Mouse (Mus musculus): ENCODE results near the gene Scrn2. TPM values are rescaled to one million over a fixed set of nuclear protein-coding genes. Genes with fewer than 3 reads are reported as not detected.

Gene Scrn2
- 10.3 and 10.8 TPM in 2 replicates for polyA plus RNA-seq (2012; rRNA removed)

GRCm38 (mm10) chr11:97029686-97030417, at the start of gene Scrn2:
TSS of gene Scrn2 (plus strand) at chr11:97029938.

DNA sequence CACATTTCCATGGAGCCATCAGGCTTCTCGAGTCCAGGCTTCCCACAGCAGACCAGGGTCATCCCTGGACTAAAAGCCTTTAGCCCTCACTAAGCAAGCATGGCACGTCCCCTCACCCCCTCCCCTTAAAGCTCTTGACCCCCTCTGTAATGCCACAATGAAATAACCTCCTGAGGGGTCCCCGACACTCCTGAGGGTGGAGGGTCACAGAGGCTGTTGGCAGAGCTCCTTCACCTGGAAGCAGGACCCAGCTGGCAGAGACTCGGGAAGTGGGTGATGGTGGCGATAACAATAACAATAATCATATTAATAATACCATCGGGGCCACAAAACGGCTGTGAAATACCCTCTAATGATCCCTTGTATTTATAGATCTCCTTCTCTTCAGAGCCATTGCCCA, 46.9 kb upstream of the Scrn2 start, which contains the start of gene Sp2:
Gene Sp2, minus strand, starts transcription at position 101 of the 400 bp plus-strand sequence.

GRCm38 (mm10) chr11:97013121-97013670, 16.5 kb upstream of the Scrn2 start, which contains the start of gene Sp6:
TSS of gene Sp6 (plus strand) at chr11:97013394.

DNA sequence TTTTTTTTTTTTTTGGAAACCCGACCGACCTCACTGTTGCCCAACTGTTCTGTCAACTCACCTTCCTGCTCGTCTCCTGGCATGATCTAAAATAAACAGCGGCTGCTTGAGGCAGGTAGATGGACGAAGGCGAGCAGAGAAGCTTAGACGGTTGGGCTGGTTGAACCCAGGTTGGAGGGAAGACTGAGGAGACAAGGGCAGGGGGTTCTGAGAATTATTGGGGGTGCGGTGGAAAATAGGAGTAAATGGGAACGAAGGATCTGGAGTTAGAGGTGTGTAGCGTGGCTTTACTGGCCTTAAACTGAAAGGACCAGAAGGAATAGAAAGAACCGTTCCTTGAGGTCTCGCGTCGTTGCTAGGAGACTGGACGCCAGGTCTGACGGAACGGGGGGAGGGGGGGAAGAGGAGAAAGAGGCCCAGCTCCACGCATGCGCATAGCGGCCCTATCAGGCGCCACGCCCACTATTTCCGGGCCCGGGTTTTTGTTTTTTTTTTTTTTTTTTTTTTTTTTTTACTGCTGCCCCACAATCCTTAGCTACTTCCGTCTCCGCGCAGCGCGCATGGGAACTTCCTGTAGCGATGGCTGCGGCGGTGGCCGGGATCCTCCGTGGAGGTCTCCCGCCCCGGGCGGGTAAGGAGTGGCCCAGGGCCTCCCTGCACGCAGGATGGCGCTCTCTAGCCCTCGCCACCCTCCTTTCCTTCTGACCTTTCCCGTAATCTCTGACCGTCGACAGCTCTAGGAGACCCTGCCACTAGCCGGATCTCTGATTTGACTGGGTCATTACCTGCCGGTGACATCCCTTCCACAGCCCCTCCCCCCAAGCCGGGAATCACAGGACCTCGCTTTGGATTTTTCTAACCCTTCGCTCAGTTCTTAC, 11.5 kb downstream of the Scrn2 start, which contains the start of the genes Lrrc46 and Mrpl10:
Gene Lrrc46, minus strand, starts transcription at position 386 of the 878 bp plus-strand sequence.
Gene Mrpl10, plus strand, starts transcription at position 539 of the 878 bp plus-strand sequence.

GRCm38 (mm10) chr11:97050216-97050943, 20.6 kb downstream of the Scrn2 start, which contains the start of gene Osbpl7:
TSS of gene Osbpl7 (plus strand) at chr11:97050628.

Other genes with a start within 250 kb of the Scrn2 start
- gene Cbx1, start 240.8 kb upstream of the Scrn2 start, polyA plus RNA-seq (2012; rRNA removed): 19.5 TPM in 2 replicates
- 20.4 and 22.6 TPM in 2 replicates for gene Nfe2l1, start 200.0 kb upstream of the Scrn2 start, polyA plus RNA-seq (2012; rRNA removed)
- 21.7 and 23.8 TPM in 2 replicates for gene Copz2, start 180.1 kb upstream of the Scrn2 start, polyA plus RNA-seq (2012; rRNA removed)
- gene Cdk5rap3, start 113.4 kb upstream of the Scrn2 start, polyA plus RNA-seq (2012; rRNA removed): 26.9 and 29.8 TPM in 2 replicates
- 2.3 and 4.5 TPM in 2 replicates for gene Prr15l, start 101.8 kb upstream of the Scrn2 start, polyA plus RNA-seq (2012; rRNA removed)
- 166 and 170 TPM in 2 replicates for gene Pnpo, start 86.0 kb upstream of the Scrn2 start, polyA plus RNA-seq (2012; rRNA removed)
- 3.7 and 4.7 TPM in 2 replicates for gene Sp2, start 47.0 kb upstream of the Scrn2 start, polyA plus RNA-seq (2012; rRNA removed)
- 0.08 and 0.10 TPM in 2 replicates for gene Sp6, start 16.5 kb upstream of the Scrn2 start, polyA plus RNA-seq (2012; rRNA removed)
- 0.25 and 0.51 TPM in 2 replicates for gene Lrrc46, start 11.5 kb downstream of the Scrn2 start, polyA plus RNA-seq (2012; rRNA removed)
- 32.0 and 32.1 TPM in 2 replicates for gene Mrpl10, start 11.6 kb downstream of the Scrn2 start, polyA plus RNA-seq (2012; rRNA removed)
- 2.2 and 2.6 TPM in 2 replicates for gene Osbpl7, start 20.7 kb downstream of the Scrn2 start, polyA plus RNA-seq (2012; rRNA removed)
- gene Tbx21, start 85.4 kb downstream of the Scrn2 start, polyA plus RNA-seq (2012; rRNA removed): 0.08 and 0.14 TPM in 2 replicates
- gene Tbkbp1, start 121.6 kb downstream of the Scrn2 start, polyA plus RNA-seq (2012; rRNA removed): 3.7 and 4.6 TPM in 2 replicates
- 36.6 and 37.9 TPM in 2 replicates for gene Kpnb1, start 157.9 kb downstream of the Scrn2 start, polyA plus RNA-seq (2012; rRNA removed)